Mouse (Mus musculus): ENCODE results near the gene Rufy1.
"Not testable (repeated sequence)": the region's sequence is repeated elsewhere in the genome, so short reads cannot be mapped to it uniquely, and the experiment has no call there.

Rufy1 gene

DNA sequence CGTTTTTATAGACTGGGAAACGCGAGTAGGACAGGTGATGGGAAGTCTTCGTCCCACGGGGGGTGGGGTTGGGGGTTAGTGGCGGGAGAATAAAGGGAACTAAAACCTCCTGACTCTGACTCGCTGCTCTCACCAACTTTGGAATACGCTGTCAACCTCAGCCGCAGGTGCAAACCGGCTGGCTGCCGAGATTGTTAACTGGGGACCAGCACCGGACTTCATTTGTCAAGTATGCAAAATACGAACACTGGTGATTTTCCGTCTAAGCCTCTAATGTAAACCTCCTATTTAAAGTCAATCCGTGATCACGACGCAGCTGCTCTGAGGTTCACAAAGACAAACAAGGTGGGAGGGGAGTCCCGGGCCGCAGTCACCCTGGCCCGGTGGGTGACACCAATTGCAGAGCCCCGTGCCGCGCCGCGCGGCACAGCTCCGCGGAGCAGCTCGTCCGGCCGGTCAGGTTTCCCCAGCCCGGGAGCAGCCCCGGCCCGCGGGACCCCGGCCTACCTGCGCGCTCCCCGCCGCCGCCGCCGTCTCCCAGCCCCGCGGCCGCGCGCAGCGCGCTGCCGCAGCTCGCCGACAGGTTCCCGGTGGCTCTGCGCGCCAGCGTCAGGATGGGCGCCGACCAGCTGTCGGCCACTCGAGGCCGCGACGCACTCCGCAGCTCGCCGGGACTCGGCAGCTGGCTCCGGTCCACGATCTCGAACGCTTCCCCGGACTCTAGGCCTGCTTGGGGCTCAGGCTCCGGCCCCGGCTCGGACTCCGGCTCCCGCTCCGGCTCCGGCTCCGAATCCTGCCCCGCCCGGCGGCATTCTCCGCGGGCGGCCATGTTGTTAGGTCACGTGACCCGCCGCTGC lies at the start of gene Rufy1:
Rufy1 (minus strand) TSS at position 849 of the 857 bp plus-strand sequence.
- DNase-seq, result peak; percentile 94

- DNase-seq, result no peak
Observed at GRCm38 (mm10) chr11:50478072-50478471, 47.1 kb upstream of the Rufy1 start.

- DNase-seq, result no peak
Observed at GRCm38 (mm10) chr11:50477486-50478070, 46.7 kb upstream of the Rufy1 start.

DNA sequence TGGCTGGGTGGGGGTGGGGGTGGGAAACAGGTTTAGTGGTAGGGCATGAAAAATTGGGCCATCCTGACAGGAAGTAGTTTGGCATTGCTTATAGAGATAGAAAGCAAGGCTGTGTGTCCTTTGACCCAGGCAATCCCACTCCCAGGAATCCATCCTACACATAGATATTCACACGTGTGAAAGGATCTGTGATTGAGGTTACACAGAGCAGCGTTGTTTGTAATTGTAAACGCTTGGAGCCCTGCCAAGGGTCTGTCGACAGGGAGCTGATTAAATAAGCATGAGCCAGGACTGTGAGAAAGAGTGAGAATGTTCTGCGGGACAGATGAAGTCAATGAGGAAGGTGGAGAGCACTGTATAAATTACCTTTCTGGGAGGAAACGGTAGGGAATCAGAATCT lies 46.0 kb upstream of the Rufy1 start:
- peak; percentile 32 for DNase-seq

- DNase-seq, result no peak
Observed at GRCm38 (mm10) chr11:50473933-50474332, 43.0 kb upstream of the Rufy1 start.

DNA sequence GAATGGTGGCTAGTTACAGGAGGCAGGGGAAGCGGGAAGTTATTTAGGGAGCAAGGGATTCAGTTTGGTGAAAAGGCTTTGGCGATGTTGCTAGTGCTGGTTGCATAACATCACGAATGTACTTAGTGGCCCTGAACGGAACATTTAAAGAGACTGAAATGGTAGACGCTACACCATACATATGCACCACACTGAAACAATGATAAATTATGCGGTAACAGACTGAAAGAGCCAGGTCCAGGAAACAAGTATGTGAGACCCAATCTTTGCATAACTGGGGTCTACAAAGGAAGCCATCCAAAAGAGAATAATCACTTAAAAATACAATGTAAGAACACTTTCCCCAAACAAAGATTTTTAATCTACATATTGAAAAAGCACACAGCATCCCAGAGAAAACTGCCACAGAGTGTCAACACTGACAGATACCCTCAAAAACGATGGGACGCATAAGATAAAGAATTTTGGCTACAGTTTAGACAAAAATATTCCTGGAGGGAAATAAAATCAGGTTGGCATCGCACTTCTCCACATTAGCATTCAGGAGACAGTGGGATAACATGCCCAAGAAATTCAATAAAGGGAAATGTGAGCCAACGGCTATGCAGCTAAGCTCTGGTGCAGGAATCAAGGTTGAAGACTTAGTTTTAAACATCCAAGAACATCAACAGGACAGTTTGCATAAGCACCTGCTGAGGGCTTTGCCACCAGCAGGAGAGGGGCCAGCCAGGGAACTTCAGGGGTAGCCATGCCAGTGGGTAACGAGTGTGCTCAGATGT lies 41.4 kb upstream of the Rufy1 start:
- DNase-seq, result no peak

- no peak for DNase-seq
Observed at GRCm38 (mm10) chr11:50461481-50461880, 30.6 kb upstream of the Rufy1 start.

GRCm38 (mm10) chr11:50459250-50459649 lies 28.3 kb upstream of the Rufy1 start:
- no peak for DNase-seq

GRCm38 (mm10) chr11:50457111-50457911 lies 26.4 kb upstream of the Rufy1 start:
- DNase-seq, result peak; percentile 43

DNA sequence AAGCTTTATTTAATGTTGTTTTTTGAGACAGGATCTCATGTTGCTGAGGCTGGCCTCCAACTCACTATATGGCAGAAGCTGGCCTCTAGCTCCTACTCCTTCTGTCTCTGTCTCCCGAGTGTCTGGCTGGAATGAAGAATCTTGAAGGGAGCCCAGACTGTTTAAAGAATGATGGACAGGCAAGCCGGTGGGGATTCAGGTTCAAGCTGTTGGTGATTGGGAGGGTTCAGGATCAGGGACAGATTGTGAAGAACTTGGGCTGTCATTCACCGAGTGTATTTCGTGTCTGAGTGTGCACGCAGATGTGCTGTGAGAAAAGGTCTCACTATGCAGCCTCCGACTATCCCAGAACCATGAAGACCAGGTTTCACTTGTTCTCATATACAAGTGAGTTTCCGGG lies 25.5 kb upstream of the Rufy1 start:
- no peak for DNase-seq

DNA sequence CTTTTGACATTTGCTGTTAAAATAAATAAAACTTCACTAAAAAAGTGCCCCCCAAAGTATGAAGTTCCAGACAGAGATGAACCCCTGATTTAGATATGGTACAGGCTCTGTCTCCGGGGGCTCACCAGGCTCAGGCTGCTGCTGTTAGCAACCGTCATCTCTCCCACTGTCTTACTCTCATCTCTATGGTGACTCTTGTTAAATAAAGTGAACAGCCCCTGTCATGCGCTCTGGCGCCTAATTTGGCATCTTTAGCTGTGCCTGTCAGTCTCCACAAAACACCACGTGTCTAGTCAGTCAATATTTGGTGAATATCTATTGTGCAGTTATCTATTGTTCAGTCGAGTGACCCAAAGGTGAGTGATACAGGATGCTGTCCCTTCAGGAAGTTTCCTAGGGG lies 24.0 kb upstream of the Rufy1 start:
- no peak for DNase-seq

DNA sequence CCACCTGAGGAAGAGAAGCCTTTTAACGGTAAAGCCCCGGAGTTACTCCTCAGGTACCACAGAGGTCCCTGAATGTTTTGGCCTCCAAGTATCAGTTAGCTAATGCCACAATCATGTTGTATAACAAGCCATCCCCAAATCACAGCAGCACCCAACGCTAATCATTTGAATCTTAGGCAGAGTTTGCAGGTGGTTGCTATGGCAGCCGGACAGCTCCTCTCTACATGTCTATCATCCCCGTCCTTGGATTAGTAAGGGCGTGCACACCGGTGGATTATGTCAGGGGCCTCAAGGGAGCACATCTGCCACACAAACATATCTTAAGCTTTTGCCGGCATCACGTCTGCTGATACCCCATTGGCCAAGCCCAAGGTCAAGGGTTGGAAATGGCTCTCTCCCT lies 19.3 kb upstream of the Rufy1 start:
- DNase-seq, result no peak

DNA sequence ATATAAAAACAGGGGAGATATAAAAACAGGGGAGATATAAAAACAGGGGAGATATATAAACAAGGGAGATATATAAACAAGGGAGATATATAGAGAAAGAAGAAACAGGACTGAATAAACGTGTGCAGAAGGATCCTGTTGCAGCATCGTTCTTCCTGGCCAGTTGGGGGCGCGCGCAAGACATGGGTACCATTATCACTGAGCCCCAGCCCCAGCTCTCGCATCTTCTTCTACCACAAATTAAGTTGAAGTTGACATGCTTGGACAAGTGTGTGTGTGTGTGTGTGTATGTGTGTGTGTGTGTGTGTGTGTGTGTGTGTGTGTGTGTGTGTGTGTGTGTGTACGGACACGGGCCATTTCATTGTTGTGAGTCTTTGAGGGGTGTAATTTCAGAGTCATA lies 17.2 kb upstream of the Rufy1 start:
- not testable (repeated sequence) for DNase-seq

DNA sequence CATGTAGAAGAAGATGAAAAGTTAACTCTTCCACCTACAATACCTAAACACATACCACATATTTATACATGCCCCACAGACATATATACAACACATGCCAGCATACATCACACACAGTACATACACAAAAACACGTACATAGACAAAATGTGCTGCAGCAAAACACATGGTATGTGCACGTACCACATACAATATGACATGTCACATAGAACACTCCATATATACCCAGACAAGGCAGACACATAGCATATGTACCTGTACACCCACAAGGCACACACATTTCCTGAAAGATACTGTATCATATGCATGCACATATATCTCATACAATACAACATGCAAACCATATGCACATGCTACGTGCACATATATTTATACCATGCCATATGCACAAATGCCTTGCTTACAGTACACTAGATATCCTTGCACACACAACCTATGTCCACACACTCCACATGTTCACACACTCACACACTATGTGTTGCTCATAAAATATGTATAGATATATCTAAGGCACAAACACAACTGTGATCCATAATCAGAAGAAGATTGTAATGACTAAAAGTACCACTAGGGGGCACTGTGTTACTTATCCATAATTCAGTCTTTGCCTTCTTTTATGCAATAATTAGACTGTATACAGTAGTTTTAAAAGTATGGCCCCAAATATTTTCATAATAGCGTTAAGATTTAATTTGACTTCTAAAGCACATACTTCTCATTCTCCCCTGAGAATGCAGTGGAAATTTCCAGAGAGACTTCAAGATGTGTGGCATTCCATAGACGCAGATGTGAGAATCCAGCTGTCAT lies 12.5 kb upstream of the Rufy1 start:
- DNase-seq, result peak; percentile 60

- no peak for DNase-seq
Observed at GRCm38 (mm10) chr11:50441637-50442036, 10.7 kb upstream of the Rufy1 start.

DNA sequence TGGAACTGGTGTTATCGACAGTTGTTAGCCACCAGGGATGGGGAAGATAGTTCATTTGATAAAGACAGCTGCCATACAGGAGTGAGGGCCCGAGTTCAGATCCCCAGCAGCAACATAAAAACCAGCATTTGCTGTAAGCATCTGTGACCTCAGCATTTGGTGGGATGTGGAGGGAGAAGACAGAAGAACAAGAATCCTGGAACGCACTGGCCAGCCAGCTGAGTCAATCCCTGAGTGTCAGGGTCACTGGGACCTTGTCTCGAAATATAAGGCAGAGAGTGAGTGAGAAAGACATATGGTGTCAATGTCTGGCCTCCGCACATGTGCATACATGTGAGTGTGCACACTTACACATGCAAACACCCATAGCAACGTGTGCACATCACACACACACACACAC lies 9.8 kb upstream of the Rufy1 start:
- DNase-seq, result no peak

DNA sequence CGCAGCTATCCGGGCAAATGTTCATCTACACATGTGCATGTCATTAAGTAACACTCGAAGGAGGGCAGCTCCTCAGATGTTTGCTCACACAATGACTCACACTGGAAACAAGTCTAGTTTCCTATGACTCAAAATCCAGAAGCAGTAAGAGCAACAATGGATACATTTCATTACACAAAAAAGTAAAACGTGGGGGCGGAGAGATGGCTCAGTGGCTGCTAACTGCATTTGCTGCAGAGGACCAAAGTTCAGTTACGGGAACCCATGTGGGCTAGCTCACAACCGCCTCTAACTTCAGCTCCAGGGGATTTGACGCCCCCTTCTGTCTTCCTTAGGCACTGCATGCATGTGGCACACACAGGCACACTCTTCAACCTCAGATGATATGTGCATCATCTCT lies 8.9 kb upstream of the Rufy1 start:
- no peak for DNase-seq

DNA sequence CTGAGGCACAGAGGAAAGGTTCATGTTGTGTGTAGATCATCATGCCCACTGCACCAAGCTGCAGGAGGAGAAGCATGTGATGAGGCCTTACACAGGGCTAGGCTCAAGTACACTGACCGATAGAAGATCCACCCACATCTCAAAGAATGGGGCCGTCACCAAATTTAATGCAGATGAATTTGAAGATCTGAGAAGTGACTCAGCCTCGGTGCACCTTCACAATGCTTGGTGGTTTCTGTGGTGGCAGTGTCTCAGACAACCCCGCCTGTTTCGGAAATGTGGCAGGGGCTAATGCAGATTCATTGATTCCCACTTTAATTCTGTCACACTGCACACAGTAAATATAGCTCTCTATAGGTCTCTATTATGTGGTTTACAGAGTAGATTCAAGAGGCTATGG lies 2.0 kb upstream of the Rufy1 start:
- no peak for DNase-seq

GRCm38 (mm10) chr11:50432069-50432440 lies 1.1 kb upstream of the Rufy1 start:
- no peak for DNase-seq

- peak; percentile 49 for DNase-seq
Observed at GRCm38 (mm10) chr11:50431134-50432068, 476 bp upstream of the Rufy1 start.

DNA sequence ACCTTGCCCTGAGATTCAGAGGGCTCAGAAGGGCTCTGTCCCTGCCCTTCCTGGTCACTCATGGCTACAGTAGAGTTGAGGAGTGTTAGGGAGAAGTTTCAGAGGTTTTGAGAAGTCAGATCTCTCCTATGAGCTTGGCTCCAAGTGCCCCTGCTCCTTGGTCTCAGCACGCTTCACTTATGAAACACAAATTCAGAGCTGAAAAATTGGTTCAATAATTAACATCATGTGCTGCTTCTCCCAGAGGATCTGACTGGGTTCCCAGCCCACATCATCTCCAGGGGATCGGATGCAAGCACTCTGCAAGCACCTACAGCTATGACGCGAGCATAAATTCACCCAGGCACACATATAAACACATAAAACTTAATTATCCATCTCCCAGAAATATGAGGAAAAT lies 4.9 kb downstream of the Rufy1 start:
- DNase-seq, result no peak

Data from embryo, embryonic 11 days (tissue).